Mouse (Mus musculus): ENCODE results near the gene Adcy1.

- TF ChIP-seq GATA1 (IDR thresholded peaks at IDR 0.05; ENCODE audit: borderline replicate concordance, low read length) (no peak), FLI1 (IDR thresholded peaks at IDR 0.05; ENCODE audit: low read length) (no peak)
Measured at GRCm38 (mm10) chr11:7169645-7170044, 106.4 kb downstream of the Adcy1 start.

Data from megakaryocyte, embryonic 14.5 days (primary cell).